Mouse (Mus musculus): ENCODE data around the gene Tbcel. TPM values are rescaled to one million over a fixed set of nuclear protein-coding genes. Genes with fewer than 3 reads are reported as not detected.
A peak's percentile ranks its signal among the peaks of the same experiment; 100 is the strongest.

Gene Tbcel
- polyA plus RNA-seq, 1 experiment from 2014 or later, result 3.9 TPM

DNA sequence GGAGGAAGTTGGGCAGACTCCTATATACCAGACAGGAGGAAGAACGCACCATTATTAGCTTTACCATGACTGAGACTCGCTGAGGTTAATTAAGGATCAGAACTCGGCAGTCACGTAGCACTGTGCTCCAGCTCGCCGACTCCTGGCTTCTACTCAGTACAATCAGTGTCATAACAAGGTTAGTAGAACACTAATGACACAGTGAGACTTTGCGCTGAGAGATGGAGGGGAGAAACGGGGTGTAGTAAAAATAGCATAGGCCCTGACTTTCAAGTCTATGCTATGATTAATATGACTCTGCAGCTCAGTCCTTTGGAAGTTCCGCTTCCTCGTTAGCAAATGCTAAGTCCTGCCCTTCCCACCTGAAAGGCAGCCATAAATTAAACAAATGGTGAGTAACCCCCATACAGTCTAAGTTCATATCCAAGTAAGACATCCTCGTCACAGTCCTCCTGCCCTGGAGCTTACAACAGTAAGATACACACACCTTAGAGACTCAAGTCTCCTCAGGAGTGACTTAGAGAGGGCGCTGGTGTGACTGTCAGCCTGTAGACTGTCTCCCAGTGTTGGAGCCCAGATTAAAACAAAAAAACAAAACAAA lies 90.2 kb downstream of the Tbcel start:
- Histone ChIP-seq H3K4me2 (ENCODE audit: low read length) (no peak overlapping the region), H3K9me3 (replicated peaks; ENCODE audit: control insufficient read depth, low read length, poor library complexity, severe bottlenecking) (no peaks in the 10 kb centered on the region), H3K27me3 (ENCODE audit: control insufficient read depth, insufficient read depth, low read depth, low read length) (no peaks in the 10 kb centered on the region), H3K9ac (ENCODE audit: low read depth, low read length) (no peak overlapping the region), H3K27ac (ENCODE audit: low read length) (no peak overlapping the region), H3K36me3 (ENCODE audit: control insufficient read depth, insufficient read depth, low read length) (peaks cover 10% of the 10 kb centered on the region), H3K4me3 (ENCODE audit: low read depth, low read length) (no peak overlapping the region), H3K4me1 (ENCODE audit: control insufficient read depth, insufficient read depth, low read length) (peaks cover 8% of the 10 kb centered on the region)
- WGBS, result 84% methylated on average over 12 of the region's 12 CpGs
- no peak for ATAC-seq

DNA sequence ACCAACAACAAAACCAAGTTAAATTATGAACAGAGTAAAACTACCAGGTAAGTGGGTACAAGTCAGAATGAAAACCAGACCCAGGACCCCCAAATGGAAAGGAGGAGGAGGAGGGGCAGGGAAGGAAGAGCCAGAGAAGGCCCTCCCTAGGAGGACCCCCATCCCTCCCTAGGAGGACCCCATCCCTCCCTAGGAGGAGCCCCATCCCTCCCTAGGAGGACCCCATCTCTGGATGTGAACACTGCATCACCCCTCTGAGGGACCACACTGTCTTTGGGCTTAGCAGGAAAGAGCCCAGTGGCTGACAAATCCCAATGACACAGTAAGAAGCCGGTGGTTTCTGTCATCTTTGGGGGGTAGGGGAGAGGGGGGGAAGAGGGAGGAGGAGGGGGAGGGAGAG lies 92.4 kb downstream of the Tbcel start:
- peaks cover 8% of the 10 kb centered on the region; the same call in 1 of the 2 replicates for H3K36me3 ChIP-seq (ENCODE audit: control insufficient read depth, insufficient read depth, low read length)
- 10% methylated on average over 1 of the region's 1 CpGs for WGBS
- H3K9ac ChIP-seq (ENCODE audit: low read depth, low read length), result no peak overlapping the region
- ATAC-seq, result 0 out of 2 replicates have a peak, but pooled peaks have one; percentile 64
- H3K27me3 ChIP-seq (ENCODE audit: control insufficient read depth, insufficient read depth, low read depth, low read length), result no peaks in the 10 kb centered on the region
- H3K4me2 ChIP-seq (ENCODE audit: low read length), result no peak overlapping the region
- no peaks in the 10 kb centered on the region for H3K9me3 ChIP-seq (replicated peaks; ENCODE audit: control insufficient read depth, low read length, poor library complexity, severe bottlenecking)
- H3K27ac ChIP-seq (ENCODE audit: low read length), result no peak overlapping the region
- peaks cover 8% of the 10 kb centered on the region for H3K4me1 ChIP-seq (ENCODE audit: control insufficient read depth, insufficient read depth, low read length)
- no peak overlapping the region for H3K4me3 ChIP-seq (ENCODE audit: low read depth, low read length)

DNA sequence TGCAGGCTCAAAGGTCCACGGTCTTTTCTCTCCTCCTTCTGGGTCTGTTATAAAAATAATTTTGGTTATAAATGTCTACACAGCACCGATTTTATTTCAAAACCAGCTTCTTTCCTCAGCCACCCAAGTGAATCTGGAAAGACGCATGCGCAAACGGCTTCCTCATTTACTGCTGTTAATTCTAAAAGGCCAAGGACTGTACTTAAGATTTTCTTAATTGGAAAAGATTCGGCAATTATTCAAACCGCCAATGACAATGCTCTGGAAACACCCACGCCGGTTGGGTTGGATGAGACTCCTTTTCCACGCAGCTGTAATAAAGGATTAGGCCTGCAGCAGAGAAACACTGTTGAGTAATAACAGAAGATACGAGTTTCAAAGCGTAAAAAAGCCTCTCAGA lies 94.3 kb downstream of the Tbcel start:
- Histone ChIP-seq H3K27me3 (ENCODE audit: control insufficient read depth, insufficient read depth, low read depth, low read length) (no peaks in the 10 kb centered on the region), H3K4me1 (ENCODE audit: control insufficient read depth, insufficient read depth, low read length) (peaks cover 8% of the 10 kb centered on the region), H3K36me3 (ENCODE audit: control insufficient read depth, insufficient read depth, low read length) (peaks cover 8% of the 10 kb centered on the region; the same call in 1 of the 2 replicates), H3K4me3 (ENCODE audit: low read depth, low read length) (no peak overlapping the region), H3K9ac (ENCODE audit: low read depth, low read length) (no peak overlapping the region), H3K27ac (ENCODE audit: low read length) (no peak overlapping the region), H3K9me3 (replicated peaks; ENCODE audit: control insufficient read depth, low read length, poor library complexity, severe bottlenecking) (no peaks in the 10 kb centered on the region), H3K4me2 (ENCODE audit: low read length) (no peak overlapping the region)
- ATAC-seq, result no peak
- WGBS, result 58% methylated on average over 12 of the region's 12 CpGs

DNA sequence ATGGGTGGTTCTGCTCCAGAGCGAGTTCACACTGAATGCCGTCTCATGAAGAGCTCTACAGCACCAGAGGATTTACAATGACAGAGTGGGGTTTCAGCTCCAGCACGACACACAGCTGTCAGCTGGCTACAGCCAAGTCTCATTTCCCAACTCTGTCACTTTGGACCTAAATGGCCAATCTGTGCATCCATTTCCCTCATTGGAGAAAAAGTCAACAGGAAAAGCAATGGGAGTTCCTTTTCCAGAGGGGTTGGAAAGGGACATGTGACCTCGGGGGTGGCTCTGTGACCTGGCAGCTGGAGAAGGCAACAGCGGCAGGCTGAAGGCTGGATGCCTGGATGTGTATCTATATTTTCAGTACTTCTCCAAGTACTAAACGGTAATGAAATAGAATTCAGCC lies 96.3 kb downstream of the Tbcel start:
- no peak overlapping the region for H3K4me2 ChIP-seq (ENCODE audit: low read length)
- no peak overlapping the region for H3K27ac ChIP-seq (ENCODE audit: low read length)
- no peaks in the 10 kb centered on the region for H3K27me3 ChIP-seq (ENCODE audit: control insufficient read depth, insufficient read depth, low read depth, low read length)
- peaks cover 8% of the 10 kb centered on the region for H3K4me1 ChIP-seq (ENCODE audit: control insufficient read depth, insufficient read depth, low read length)
- H3K9ac ChIP-seq (ENCODE audit: low read depth, low read length), result no peak overlapping the region
- H3K4me3 ChIP-seq (ENCODE audit: low read depth, low read length), result no peak overlapping the region
- ATAC-seq, result no peak
- peaks cover 4% of the 10 kb centered on the region; the same call in 1 of the 2 replicates for H3K36me3 ChIP-seq (ENCODE audit: control insufficient read depth, insufficient read depth, low read length)
- 88% methylated on average over 6 of the region's 6 CpGs for WGBS
- no peaks in the 10 kb centered on the region for H3K9me3 ChIP-seq (replicated peaks; ENCODE audit: control insufficient read depth, low read length, poor library complexity, severe bottlenecking)

DNA sequence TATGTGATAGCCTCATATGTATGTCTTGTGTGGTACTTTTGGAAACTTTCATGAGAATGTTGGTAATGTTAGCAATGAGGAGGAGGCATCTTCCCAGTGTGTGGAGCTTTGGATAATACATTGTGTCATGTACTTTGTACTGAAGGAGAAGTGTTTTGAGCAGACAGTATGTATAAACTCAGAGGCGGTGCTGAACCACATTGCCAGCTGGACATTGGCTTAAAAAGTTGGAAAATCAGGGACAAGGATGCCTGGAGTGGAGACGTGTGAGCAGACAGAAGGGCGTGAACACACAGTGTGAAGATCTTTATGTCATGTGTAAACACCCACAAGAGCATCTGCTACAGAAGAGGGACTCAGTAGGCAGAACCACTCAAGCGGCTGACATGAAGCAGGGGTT lies 101.9 kb downstream of the Tbcel start:
- WGBS, result 80% methylated on average over 4 of the region's 4 CpGs
- no peak overlapping the region for H3K9ac ChIP-seq (ENCODE audit: low read depth, low read length)
- no peaks in the 10 kb centered on the region for H3K4me1 ChIP-seq (ENCODE audit: control insufficient read depth, insufficient read depth, low read length)
- H3K9me3 ChIP-seq (replicated peaks; ENCODE audit: control insufficient read depth, low read length, poor library complexity, severe bottlenecking), result no peaks in the 10 kb centered on the region
- no peak overlapping the region for H3K4me3 ChIP-seq (ENCODE audit: low read depth, low read length)
- H3K36me3 ChIP-seq (ENCODE audit: control insufficient read depth, insufficient read depth, low read length), result no peaks in the 10 kb centered on the region
- no peaks in the 10 kb centered on the region for H3K27me3 ChIP-seq (ENCODE audit: control insufficient read depth, insufficient read depth, low read depth, low read length)
- H3K27ac ChIP-seq (ENCODE audit: low read length), result no peak overlapping the region
- no peak for ATAC-seq
- no peak overlapping the region for H3K4me2 ChIP-seq (ENCODE audit: low read length)

DNA sequence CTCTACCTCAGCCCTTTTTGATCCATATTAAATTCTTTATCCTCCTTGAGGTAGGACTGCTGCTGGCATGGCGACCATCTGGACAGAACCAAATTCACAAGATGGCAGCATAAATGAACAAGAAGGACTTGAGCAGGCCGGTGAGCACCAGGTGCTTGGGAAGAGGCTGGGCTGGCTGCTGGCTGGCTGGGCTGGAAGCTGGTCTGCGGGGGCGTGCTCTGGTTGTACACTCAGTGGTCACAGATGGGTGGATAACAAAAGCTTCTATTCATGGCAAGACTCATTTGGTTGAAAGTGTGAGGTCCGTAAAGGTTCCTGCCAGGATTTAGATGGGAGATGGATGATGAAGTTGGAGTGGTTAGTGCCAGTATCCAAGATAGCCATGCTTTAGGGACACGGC lies 106.1 kb downstream of the Tbcel start:
- no peak overlapping the region for H3K4me3 ChIP-seq (ENCODE audit: low read depth, low read length)
- no peak overlapping the region for H3K27ac ChIP-seq (ENCODE audit: low read length)
- H3K9me3 ChIP-seq (replicated peaks; ENCODE audit: control insufficient read depth, low read length, poor library complexity, severe bottlenecking), result no peaks in the 10 kb centered on the region
- no peak for ATAC-seq
- WGBS, result 68% methylated on average over 6 of the region's 6 CpGs
- H3K36me3 ChIP-seq (ENCODE audit: control insufficient read depth, insufficient read depth, low read length), result no peaks in the 10 kb centered on the region
- peaks cover 10% of the 10 kb centered on the region for H3K4me1 ChIP-seq (ENCODE audit: control insufficient read depth, insufficient read depth, low read length)
- no peaks in the 10 kb centered on the region for H3K27me3 ChIP-seq (ENCODE audit: control insufficient read depth, insufficient read depth, low read depth, low read length)
- H3K4me2 ChIP-seq (ENCODE audit: low read length), result no peak overlapping the region
- no peak overlapping the region for H3K9ac ChIP-seq (ENCODE audit: low read depth, low read length)

DNA sequence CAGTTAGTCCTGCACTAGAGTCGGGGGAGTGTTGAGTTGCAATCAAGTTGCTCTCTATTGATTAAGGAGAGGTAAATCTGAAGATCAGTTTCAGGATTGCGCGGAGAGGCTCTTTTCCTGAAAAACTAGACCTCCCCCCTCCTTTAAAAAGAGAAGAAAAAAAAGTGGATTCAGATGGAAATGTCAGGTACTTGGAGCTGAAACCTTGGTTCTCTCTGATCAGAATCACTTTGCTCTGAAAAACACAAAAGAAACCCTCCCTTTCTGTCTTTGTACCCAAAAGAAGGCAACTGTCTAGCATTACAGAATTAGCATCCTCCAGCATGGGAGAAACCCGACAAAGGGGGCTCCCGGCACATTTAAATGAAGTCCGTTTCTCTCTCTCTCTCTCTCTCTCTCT lies 107.8 kb downstream of the Tbcel start, which contains the start of gene Tecta:
Tecta (minus strand) TSS at position 101 of the 400 bp plus-strand sequence.
- Histone ChIP-seq H3K4me1 (ENCODE audit: control insufficient read depth, insufficient read depth, low read length) (peaks cover 10% of the 10 kb centered on the region), H3K4me3 (ENCODE audit: low read depth, low read length) (no peak within 1 kb of the TSS), H3K27me3 (ENCODE audit: control insufficient read depth, insufficient read depth, low read depth, low read length) (no peaks in the 10 kb centered on the region), H3K9me3 (replicated peaks; ENCODE audit: control insufficient read depth, low read length, poor library complexity, severe bottlenecking) (no peaks in the 10 kb centered on the region), H3K27ac (ENCODE audit: low read length) (no peak within 1 kb of the TSS), H3K36me3 (ENCODE audit: control insufficient read depth, insufficient read depth, low read length) (no peaks in the 10 kb centered on the region), H3K9ac (ENCODE audit: low read depth, low read length) (no peak within 1 kb of the TSS), H3K4me2 (ENCODE audit: low read length) (no peak within 1 kb of the TSS)
- ATAC-seq, result no peak
- 38% methylated on average over 6 of the region's 6 CpGs for WGBS

DNA sequence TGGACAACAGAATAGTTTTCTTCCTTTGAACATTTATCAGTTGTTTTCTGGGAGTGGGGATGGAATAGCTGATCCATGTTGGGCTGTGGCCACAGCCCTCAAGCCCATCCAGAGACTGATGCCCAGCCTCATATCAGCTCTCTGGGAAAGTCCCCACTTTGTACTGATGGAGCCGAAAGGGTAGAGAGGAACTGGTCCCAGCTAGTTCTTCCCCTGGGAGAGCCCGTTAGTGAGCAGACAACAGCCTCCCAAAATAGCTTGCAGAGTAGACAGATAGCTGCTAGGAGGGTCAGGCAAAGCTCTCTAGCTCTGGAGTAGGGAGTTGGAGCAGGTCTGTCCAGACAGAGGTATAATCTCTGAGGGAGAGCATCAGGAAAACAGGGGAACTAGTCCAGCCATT lies 111.5 kb downstream of the Tbcel start:
- Histone ChIP-seq H3K4me2 (ENCODE audit: low read length) (no peak overlapping the region), H3K4me1 (ENCODE audit: control insufficient read depth, insufficient read depth, low read length) (peaks cover 10% of the 10 kb centered on the region), H3K9me3 (replicated peaks; ENCODE audit: control insufficient read depth, low read length, poor library complexity, severe bottlenecking) (no peaks in the 10 kb centered on the region), H3K4me3 (ENCODE audit: low read depth, low read length) (no peak overlapping the region), H3K36me3 (ENCODE audit: control insufficient read depth, insufficient read depth, low read length) (no peaks in the 10 kb centered on the region), H3K27me3 (ENCODE audit: control insufficient read depth, insufficient read depth, low read depth, low read length) (no peaks in the 10 kb centered on the region), H3K27ac (ENCODE audit: low read length) (no peak overlapping the region), H3K9ac (ENCODE audit: low read depth, low read length) (no peak overlapping the region)
- WGBS, result 68% methylated on average over 2 of the region's 2 CpGs
- ATAC-seq, result no peak

DNA sequence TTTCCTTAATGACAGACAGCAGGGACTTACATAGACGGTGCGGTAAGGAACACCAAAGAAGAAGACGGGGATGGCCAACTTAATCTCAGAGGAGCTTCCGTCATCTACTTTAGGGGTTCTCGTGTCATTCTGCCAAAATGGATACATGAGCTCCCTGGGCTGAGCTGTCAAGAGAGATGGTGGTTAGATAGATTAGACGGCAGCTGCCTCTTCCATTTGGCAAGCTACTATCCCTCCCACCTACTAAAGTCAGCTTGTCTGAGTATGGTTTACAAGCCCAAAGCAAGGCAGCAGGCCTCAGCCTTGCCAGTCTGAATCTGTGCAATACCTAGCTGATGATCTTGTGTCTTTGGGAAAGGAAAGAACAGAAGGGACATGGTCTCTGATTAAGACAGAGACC lies 112.7 kb downstream of the Tbcel start:
- no peaks in the 10 kb centered on the region for H3K36me3 ChIP-seq (ENCODE audit: control insufficient read depth, insufficient read depth, low read length)
- 79% methylated on average over 6 of the region's 6 CpGs for WGBS
- ATAC-seq, result no peak
- peaks cover 9% of the 10 kb centered on the region for H3K4me1 ChIP-seq (ENCODE audit: control insufficient read depth, insufficient read depth, low read length)
- H3K9me3 ChIP-seq (replicated peaks; ENCODE audit: control insufficient read depth, low read length, poor library complexity, severe bottlenecking), result no peaks in the 10 kb centered on the region
- H3K27me3 ChIP-seq (ENCODE audit: control insufficient read depth, insufficient read depth, low read depth, low read length), result no peaks in the 10 kb centered on the region
- H3K9ac ChIP-seq (ENCODE audit: low read depth, low read length), result no peak overlapping the region
- H3K27ac ChIP-seq (ENCODE audit: low read length), result no peak overlapping the region
- H3K4me2 ChIP-seq (ENCODE audit: low read length), result no peak overlapping the region
- H3K4me3 ChIP-seq (ENCODE audit: low read depth, low read length), result no peak overlapping the region

Measured in midbrain, embryonic 16.5 days (tissue).